Mouse (Mus musculus): ENCODE results near the gene Polr1c.

GRCm38 (mm10) chr17:46296601-46297000 lies 48.7 kb upstream of the Polr1c start:
- TF ChIP-seq CTCF (IDR thresholded peaks at IDR 0.05; ENCODE audit: control insufficient read depth, insufficient read depth, insufficient read length) (no peak), MAX (IDR thresholded peaks at IDR 0.05) (no peak)

Data from C2C12 (cell line).